Mouse (Mus musculus) T-cell, adult 2 months (primary cell): Measurements from ENCODE around the gene Grid2.
"Not testable (repeated sequence)": the region's sequence is repeated elsewhere in the genome, so short reads cannot be mapped to it uniquely, and the experiment has no call there.

ENCODE experiments used
- DNase-seq: peaks from one replicate; pipeline ENCODE4 v3.0.0; 2022; ENCODE audit warnings: low spot score

The Grid2 gene

DNA sequence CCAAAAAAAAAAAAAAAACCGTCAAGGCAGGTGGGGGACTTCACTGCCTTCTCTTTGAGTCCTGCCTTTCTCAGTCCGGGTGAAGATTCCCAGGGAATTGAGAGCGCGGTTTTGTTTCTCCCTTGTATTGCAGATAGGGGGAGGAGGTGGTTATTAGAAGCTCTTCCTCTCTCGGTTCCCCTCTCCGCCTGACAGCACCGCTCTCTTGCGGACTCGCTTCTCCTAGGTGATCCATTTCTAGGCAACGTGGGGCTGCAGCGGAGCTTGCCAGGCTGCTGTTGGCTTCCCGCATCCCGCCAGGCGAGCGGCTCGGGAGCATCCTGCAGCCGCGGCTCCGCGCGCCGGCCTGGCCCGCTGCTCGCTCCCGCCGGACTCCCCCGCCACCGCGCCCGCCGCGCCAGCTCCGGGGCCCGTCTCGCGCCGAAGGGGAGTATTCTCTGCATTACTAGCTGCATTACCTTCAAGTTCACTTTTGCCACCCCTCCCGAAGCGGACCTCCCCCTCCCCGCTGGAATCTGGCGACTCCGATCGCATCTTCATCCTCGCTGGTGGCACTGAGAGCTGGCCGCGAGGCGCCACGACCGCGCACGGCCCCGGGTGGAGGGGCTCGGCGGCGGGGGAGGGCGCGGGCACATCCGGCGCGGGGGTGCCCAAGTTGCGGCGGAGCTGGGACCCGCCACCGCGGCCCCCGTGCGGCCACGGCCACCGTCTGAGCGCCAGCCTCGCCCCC, at the start of gene Grid2:
Gene Grid2, plus strand, starts transcription at position 51 of the 730 bp plus-strand sequence.
- no peak for DNase-seq

DNA sequence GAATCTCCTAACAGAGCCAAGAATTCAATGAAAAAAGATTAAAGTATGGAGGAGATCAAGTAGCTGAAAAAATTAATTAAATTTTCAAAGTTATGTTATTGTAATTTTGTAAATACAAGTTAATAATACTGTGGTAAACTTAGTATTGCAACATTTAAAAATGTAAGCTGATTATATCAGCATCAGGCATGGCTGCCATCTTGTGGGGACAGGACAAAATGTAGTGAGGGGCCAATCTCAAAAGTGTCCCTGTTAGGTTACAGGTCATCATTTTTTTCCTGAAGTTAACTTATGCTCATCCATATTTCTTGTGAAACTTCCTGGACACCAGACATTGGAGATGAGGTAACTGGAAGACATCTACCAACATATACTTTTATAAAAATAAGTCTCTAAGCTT, 4.9 kb upstream of the Grid2 start:
- no peak for DNase-seq

DNA sequence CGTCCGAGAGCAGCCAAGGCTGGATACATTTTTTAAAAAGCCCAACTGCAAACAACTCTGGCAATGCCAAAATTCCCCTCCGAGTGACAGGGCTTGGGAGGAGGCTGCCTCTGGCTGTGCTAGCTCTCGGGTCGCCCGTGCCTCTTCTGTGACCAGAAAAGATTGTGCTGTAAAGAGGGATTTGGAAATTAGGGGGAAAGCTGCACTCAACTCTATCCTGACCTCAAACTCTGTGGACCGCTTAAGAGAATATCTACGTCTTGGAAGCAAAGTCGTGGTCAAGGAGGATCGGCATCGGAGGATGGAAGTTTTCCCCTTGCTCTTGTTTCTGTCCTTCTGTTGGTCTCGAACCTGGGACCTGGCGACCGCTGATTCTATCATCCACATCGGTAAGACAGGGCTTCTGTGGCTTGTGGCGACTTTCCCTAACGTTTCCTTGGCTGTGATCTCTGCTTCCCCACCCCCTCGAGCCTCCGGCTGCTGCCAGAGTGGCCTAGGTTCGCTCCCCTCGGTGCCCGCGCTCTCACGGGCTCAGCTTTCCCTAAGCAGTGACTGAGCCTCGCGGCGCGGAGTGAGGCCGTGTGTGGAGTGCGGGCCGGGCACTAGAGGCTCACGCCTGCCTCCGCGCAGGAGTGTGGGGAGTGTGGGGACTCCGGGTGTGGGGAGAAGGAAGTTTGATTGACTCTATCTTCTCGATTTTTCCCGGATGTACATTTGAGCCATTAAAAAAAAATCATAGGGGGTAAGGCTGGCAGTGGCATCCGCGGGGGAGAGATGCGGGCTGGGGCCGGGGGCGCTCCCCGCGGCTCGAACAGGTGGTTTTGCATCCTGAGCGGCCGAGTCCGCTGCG, 1.1 kb downstream of the Grid2 start:
- no peak for DNase-seq

DNA sequence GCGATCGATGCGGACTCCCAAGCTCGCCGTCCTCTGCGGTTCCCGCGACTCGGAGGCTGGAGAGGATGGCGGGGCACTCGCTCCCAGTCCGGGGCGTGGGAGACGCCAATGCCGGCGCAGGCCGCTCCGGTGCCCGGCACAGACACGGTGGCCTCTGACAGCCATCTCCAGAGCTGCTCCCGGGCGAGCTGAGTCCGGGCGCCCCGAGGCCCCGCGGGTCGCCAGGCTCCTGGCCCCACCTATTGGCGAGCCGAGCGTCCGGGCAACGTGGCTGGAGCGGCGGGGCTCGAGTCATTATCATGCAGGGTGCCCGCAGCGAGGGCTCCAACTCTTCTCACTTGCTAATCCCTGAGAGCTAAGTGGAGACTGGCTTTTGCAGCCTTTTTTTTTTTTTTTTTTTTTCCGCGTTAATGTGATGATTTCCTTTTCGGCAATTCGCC, 1.8 kb downstream of the Grid2 start:
- no peak for DNase-seq

DNA sequence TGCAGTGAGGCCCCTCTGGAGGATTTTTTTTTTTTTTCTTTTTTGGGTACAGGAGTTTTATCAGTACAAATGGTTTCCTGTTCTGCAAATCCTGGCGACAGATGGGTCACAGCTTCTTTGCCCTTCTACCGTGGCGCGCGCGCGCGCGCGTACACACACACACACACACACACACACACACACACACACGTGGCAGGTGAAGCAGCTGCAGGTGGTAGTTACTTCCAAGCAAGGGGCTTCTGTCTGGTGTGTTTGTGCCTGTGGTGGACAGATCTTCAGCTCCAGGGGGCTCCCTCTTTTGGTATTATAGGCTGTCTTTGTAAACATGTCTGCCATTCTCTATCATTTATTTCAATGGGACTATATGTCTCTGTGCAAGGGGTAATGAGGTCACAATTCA, 2.2 kb downstream of the Grid2 start:
- no peak for DNase-seq

DNA sequence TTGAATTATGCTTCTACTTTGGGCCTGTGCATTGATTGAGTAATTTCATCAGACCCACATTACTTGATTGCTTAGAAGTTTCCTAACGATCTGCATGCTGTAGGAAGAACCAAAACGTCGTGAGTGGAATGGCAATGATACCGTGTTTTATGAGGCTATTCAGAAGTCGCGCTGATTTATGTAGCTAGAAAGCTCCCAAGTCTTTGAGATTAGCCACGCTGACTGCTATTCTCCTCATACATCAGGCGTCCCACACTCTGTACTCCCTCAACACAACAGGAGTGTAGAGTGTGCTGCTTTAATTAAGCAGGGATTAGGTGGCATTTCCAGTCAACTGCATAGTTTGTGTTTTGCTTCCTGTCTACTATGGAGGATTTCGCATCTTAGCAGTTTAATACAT, 4.1 kb downstream of the Grid2 start:
- DNase-seq = no peak

DNA sequence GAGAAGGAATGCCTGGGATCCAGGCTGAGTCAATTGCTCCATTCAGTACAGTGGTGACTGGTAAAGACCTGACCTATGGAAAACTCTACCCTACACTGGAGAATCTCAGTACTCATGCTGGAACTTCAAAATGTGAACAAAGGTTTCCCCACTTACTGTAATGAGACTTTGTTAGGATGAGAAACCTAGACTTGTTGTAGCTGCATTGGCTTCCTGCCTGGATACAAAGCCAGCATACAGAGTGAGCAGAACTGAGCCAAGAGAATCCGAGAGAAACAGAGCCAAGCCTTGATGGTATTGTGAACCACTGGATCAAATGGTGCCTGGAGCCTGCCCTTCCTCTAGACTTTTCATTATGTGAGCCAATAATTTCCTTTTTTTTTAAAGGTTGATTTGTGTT, 28.7 kb downstream of the Grid2 start:
- DNase-seq = no peak

DNA sequence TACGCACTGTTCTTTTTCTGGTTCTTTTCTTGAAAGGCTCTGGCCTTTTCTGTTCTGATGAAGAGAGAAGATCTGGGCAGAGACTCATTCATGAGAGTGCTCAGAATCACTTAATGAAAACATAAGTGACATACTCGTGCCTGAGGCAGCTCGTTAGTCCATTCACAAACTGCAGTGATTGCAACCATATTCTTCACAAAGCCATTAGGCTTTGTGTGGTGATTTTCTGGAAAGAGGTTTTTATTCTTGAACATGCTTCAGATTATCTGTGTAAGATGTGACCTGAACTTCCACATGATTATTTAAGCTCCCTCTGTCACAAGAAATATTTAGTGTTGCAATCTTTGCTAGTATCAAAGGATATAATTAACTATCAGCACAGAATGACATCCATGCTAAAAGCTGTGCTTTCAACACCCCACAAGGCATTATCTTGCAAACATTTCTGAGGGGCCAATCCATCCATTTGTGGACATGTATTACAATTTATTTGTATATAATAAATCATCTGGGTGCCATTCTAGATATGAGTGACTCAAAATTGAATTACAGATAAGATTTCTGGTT, 86.8 kb downstream of the Grid2 start:
- no peak for DNase-seq

DNA sequence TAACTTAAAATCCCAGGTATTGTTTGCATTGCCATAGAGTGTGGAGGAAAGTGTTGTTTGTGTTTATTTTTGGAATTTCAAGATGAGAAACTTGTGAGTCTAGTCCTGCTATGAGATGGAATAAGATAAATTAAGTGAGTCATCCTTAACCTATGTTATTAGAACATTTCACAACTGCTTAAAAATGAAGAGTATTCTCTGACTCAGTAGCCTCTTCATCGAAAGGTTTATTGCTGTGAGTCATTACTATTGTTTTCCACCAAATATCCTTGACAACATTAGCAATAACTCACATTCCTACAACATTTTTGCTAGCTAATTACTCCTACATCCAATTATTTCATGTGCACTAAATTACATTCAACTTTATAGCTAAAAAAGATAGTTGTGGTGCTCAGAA, 91.3 kb downstream of the Grid2 start:
- DNase-seq = no peak

DNA sequence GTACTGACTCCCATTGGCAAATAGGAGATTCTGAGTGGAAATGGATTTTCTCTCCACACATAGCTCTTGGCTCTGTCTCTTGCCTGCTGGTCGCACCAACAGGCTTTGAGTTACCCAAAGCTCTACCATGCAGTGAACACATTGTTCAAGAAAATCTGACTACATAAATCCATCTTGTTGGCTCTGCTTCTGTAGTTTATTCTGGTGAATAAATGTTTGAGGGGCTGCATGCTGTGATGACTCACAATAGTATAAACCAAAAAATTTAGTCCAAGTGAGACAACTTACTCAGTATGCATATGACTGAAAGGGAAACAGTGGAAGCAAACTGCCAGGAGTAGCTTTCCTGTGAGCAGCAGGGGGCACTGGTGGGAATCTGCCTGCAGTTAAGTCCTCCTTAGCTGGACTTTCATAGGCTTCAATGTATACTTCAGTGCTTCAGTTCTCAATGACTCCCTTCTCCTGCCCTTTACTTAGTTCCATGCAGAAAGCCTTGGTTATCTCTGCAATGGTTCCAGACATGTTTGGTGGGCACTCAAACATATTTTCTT, 125.5 kb downstream of the Grid2 start:
- no peak for DNase-seq

DNA sequence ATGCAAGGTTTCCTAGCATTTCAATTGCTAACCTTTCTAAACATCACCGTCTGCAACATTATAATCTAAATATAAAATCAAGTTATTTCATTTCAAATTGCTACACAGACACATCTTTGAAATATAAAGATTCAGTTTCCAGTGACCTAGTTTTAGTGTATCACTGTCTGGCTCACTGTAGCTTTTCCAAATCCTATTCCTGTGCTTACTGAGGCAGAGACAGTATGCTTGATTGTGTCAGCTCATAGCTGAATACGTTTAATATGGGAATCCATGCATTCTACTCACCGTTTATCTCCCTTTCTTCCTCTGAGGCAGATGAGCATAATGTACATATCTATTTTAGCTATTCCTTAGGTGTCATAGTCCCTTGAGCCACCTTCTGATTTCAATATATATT, 146.0 kb downstream of the Grid2 start:
- DNase-seq = no peak

DNA sequence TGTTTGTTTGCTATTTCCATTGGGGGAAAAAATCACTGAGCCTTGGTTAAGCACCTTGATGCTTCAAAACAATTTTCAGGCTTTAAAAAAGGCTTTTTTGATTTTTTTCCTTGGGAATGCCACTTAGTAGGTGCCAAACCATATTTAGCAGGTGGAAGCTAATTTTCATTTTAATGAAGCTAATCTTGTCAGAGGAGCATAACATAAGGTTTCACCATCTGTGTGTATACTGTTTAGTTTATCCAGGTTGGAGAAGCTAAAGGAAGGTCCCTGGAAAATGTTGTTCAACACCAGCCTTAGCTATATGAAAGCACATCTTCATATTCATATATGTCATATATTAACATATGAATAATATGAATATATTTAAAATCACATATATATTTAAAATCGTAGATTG, 161.9 kb downstream of the Grid2 start:
- no peak for DNase-seq

DNA sequence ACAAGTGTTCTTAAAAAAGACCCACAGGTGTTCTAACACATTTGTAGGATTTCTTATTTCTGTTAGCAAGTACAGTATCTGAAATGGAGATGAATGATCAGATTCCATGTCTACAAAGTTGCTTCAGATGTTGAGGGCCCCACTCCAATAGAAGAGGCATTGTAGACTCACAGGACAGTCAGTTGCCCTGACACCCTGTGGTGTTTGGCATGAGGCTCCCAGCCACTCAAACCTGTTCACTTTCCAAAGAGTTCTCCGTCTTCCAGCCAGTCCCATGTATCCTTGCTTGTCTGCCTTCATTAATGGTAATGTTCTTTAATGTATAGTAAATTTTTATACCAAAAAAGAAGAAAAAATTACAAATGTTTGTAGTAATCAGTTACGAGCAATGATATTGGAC, 177.1 kb downstream of the Grid2 start:
- DNase-seq = no peak

DNA sequence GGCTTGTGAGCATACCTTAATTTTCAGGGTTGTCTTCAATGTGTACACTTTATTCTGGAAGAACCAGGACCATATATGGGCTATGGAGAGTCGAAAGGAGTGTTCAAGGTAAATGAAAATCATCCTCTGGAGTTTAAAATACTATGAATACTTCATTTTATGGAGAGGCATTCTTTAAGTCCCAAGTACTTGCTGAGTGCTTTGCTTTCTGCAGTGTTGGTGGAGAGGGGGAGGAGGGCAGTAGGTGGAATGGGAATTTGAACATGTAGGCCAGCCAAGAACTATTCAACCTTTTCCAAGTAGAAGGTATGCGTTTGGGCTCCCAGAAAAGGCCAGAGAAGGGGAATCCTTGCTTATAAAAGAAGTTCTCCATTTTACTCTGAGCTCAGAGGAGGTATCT, 192.5 kb downstream of the Grid2 start:
- no peak for DNase-seq

DNA sequence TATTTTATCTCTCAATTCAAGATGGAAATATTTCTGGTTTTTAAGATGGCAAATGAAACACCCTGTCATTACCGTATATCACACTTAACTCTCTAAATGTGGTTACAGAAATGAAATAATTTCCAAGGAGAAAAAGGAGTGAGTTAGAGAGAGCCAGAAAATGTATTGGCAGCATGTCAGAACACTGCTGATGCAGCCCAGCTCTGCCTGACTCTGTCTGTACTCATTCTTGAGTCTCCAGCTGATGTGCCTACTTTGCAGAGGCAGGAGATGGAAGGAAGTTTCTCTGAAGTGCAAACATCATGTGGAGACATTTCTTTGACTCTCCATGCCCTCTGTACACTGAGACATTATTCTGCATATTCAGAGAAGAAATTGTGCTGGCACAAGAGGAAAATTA, 226.5 kb downstream of the Grid2 start:
- no peak for DNase-seq

DNA sequence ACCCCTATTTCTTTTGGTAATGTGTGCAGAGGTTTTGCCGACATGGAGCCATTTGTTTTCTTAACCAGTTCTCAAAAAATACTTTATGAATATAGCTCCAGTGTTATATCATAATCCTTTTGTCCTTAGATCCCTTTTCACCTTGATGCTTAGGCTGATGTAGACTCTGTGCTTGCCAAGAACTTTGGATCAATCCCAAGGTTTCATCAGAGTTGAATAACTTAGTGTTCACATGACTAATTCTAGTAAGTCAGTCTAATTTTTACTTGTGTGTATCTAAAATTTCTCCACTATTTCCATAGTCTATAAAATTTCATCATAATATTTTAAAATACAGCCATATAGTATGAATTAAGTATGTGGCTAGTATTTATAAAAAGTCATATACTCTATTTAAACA, 259.3 kb downstream of the Grid2 start:
- DNase-seq = no peak

DNA sequence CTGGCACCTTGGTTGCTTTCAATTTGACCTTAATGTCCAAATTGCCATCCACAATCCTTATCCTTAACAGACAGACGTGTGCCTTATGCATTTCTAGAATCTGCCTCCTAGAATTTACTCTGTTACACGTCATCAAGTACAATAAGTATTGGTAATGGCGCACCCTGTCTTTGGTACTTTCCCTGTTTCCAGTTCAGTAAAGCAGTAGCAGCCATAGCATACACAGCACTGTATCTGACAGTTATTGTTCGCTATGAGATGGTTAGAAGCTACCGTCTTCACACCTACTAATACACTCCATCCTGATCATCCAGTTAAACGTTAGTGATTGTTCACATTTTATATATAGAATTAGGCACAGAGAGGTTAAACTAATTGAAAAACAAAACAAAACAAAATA, 260.3 kb downstream of the Grid2 start:
- no peak for DNase-seq

DNA sequence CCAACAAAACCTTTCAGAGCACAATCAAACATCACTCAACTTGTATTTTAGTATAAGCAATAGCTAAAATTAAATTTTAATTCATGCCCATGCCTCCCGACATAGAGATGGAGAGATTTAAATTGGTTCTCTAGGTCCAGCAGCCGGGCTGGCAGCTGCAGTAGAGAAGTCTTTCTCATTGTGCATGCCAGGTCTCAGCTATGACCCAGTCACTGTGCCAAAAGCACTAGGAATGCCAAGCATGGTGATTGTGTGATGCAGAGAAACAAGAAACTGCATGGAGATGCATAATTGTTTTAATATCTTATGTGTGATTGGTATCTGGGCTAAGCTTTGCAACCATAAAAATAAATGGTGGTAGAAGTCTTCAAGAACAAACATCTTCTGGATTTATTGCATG, 276.1 kb downstream of the Grid2 start:
- DNase-seq = no peak

DNA sequence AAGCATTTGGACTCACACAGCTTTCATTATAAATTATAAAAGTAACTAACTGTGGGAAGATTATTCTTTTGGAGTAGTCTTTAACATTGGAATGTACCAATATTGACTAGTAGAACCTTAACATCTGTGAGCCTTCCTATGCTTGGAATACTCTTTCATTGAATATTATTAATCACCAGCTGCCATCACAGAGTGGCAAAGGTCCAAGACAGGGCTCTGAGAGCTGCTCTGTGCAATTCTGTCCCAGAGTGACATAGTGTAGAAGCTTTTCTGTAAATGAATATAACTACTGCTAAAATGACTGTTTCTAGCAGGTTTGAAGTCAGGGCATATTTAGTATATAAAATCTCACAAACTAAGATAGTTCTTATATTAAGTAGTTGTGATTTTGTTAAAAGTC, 277.2 kb downstream of the Grid2 start:
- no peak for DNase-seq

DNA sequence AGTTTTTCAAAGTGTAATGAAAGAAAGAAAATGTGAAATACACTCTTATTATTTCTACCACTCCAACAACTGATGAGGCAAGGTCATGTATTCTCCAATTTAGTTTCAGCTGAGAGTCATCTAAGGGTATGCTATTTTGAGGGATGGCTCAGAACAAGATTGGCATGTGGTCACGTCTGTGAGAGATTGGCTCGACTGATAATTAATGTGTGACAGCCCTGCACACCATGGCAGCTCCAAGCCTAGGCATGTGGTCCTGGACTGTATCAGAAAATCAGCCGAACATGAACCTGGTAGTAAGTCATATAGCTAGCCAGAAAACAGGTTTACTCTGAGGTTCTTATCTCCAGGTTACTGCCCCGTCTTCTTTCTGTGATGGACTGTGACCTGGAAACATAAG, 292.1 kb downstream of the Grid2 start:
- no peak for DNase-seq

DNA sequence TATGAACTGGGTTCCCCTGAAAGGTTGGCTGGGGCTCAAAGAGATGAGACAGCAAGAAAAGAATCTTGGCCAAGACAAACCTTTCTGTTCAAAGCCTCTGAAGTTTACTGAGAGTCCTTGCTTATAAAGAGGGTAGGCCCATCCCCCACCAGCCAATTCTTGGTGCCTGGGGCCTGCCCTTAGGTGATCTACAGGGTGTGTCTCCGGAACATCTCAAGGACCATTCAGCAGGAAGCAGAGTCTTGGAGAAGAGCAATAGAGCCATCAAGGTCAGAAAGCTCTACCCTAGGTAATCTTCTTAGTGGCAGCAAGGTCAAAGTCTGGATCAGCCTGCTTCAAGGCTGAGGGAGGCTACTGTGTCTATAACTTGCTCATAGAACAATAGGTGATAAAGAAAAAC, 313.1 kb downstream of the Grid2 start:
- DNase-seq = not testable (repeated sequence)

DNA sequence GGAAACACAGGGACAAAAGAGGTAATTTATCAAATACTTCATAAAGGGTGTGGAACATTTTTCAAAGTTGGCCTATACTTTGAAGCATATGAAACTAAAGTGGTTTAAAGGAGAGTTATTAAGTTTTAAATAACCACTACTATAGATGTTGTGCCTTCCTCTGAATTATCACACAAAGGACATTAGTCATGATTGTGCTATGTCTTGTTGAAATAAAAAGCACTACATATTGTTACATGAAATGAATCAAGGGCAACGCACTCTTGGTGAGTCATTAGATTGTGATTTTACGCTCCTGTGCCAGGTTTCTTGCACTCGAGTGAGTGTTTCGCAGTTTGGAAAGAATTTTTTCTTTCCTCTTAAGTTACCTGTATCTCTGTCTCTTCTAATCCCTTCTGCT, 335.0 kb downstream of the Grid2 start:
- DNase-seq = no peak

DNA sequence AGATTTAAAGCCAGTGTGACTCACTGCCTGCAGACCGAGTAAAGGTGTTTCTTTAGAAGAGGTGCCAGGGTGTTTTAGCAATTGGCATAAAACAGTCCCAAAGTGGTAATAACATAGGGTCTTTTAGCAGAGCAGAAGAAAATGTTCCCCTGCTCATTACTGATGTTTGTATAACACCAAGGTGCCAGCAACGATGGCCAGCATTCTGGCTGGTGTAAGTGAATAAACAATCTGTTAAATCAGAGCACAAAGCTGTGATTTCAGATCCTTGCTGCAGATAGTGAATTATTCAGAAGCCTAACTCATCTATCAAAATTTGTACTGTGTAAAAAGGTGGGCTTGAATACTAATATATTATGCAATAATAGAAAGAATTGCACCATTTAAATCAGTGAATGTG, 353.9 kb downstream of the Grid2 start:
- no peak for DNase-seq
